In genomic region chr19:7605930-7606783, GRCm38 (mm10) we compare ENCODE assay signal across 8 mouse cellular contexts. TPM values are rescaled to one million over a fixed set of nuclear protein-coding genes. Genes with fewer than 3 reads are reported as not detected.
DNase-seq lines count a peak whose midpoint lies in the region; ATAC-seq lines count a peak whose summit lies in the region.

No protein-coding gene starts in this region.

- WGBS in hindbrain, embryonic 10.5 days: 5% methylated on average over 15 of the region's 15 CpGs
- 5% methylated on average over 15 of the region's 15 CpGs for WGBS in lung, embryonic 16.5 days

- H3K27ac ChIP-seq in hindbrain, embryonic 10.5 days: no peak overlapping the region
- peak overlapping the region; percentile 93 for H3K27ac ChIP-seq in lung, embryonic 16.5 days (ENCODE audit: low read length)

- H3K36me3 ChIP-seq in hindbrain, embryonic 10.5 days: no peaks in the 10 kb centered on the region
- no peaks in the 10 kb centered on the region for H3K36me3 ChIP-seq in lung, embryonic 16.5 days (ENCODE audit: control insufficient read depth, insufficient read depth, low read length)

- H3K9me3 ChIP-seq in hindbrain, embryonic 10.5 days: no peaks in the 10 kb centered on the region
- no peaks in the 10 kb centered on the region for H3K9me3 ChIP-seq in lung, embryonic 16.5 days (ENCODE audit: control insufficient read depth, low read length)

- peak overlapping the region; percentile 45 for H3K9ac ChIP-seq in lung, embryonic 16.5 days (ENCODE audit: low read length)

- peaks cover 34% of the 10 kb centered on the region for H3K27me3 ChIP-seq in hindbrain, embryonic 10.5 days (ENCODE audit: insufficient read depth, poor library complexity, severe bottlenecking)
- H3K27me3 ChIP-seq in lung, embryonic 16.5 days (ENCODE audit: control insufficient read depth, insufficient read depth, low read depth, low read length): no peaks in the 10 kb centered on the region

- peaks cover 20% of the 10 kb centered on the region for H3K4me1 ChIP-seq in hindbrain, embryonic 10.5 days (replicated peaks)
- H3K4me1 ChIP-seq in lung, embryonic 16.5 days (replicated peaks; ENCODE audit: control insufficient read depth, insufficient read depth, low read length): peaks cover 25% of the 10 kb centered on the region

- ATAC-seq in lung, embryonic 16.5 days (ENCODE audit: low read depth): peak; percentile 78

- H3K4me2 ChIP-seq in lung, embryonic 16.5 days (ENCODE audit: low read depth, low read length): peak overlapping the region; percentile 63

- peak; percentile 60 for DNase-seq in adrenal gland, postnatal 10 days
- no peak for DNase-seq in adrenal gland, postnatal 4 days (ENCODE audit: low spot score in 2 of 2)
- peak; percentile 50 for DNase-seq in embryo, embryonic 10.5 days (ENCODE audit: low spot score)
- DNase-seq in hindbrain, embryonic 10.5 days (ENCODE audit: low spot score): peak; percentile 17
- DNase-seq in layer of hippocampus, adult 8-10 months (ENCODE audit: low spot score in 2 of 2): peak; percentile 65 to 82
- peak; percentile 35 for DNase-seq in right cerebral cortex, postnatal 25 days
- DNase-seq in spleen, postnatal 36 days (ENCODE audit: low spot score in 2 of 2): no peak

- peak overlapping the region; percentile 46 for H3K4me3 ChIP-seq in hindbrain, embryonic 10.5 days
- H3K4me3 ChIP-seq in lung, embryonic 16.5 days (ENCODE audit: low read length): peak overlapping the region; percentile 34

RNA-seq across cellular contexts. Expression of gene Lgals12, which starts 0.8 kb away (rescaled TPM):
- total RNA-seq in adrenal gland, postnatal 10 days (2021): 10 to 100 TPM; 20.3 to 29.6 TPM
- 10 to 100 TPM; 10.4 to 12.3 TPM for total RNA-seq in adrenal gland, postnatal 4 days (2021)
- not detected in 2 replicates for polyA plus RNA-seq in hindbrain, embryonic 10.5 days (2016; fragmentation: Nextera tagmentation; extraction: Ambion mirVana)
- total RNA-seq in layer of hippocampus, adult 8-10 months (2022): under 1 TPM; 0.22 to 0.63 (median 0.38) TPM
- 2.1 and 2.2 TPM in 2 replicates for polyA plus RNA-seq in lung, embryonic 16.5 days (2015; fragmentation: Nextera tagmentation; extraction: Ambion mirVana)

RNA-seq across cellular contexts. Expression of gene Hrasls5, which starts 6.2 kb away (rescaled TPM):
- total RNA-seq in adrenal gland, postnatal 10 days (2021): under 1 TPM in 1 of 2 experiments, not detected in 1; 0.39 TPM
- not detected for total RNA-seq in adrenal gland, postnatal 4 days (2021)
- polyA plus RNA-seq in hindbrain, embryonic 10.5 days (2016; fragmentation: Nextera tagmentation; extraction: Ambion mirVana): not detected in 2 replicates
- total RNA-seq in layer of hippocampus, adult 8-10 months (2022): under 1 TPM in 1 of 4 experiments, not detected in 3; 0.55 TPM
- 0.20 TPM in 2 replicates for polyA plus RNA-seq in lung, embryonic 16.5 days (2015; fragmentation: Nextera tagmentation; extraction: Ambion mirVana)

RNA-seq across cellular contexts. Expression of gene Pla2g16, which starts 48.9 kb away (rescaled TPM):
- total RNA-seq in adrenal gland, postnatal 10 days (2021): 10 to 100 TPM; 83.3 to 97.3 TPM
- 10 to 100 TPM; 33.0 to 41.5 TPM for total RNA-seq in adrenal gland, postnatal 4 days (2021)
- 4.6 and 4.7 TPM in 2 replicates for polyA plus RNA-seq in hindbrain, embryonic 10.5 days (2016; fragmentation: Nextera tagmentation; extraction: Ambion mirVana)
- 10 to 100 TPM; 40.1 to 48.2 (median 43.3) TPM for total RNA-seq in layer of hippocampus, adult 8-10 months (2022)
- polyA plus RNA-seq in lung, embryonic 16.5 days (2015; fragmentation: Nextera tagmentation; extraction: Ambion mirVana): 17.1 and 18.0 TPM in 2 replicates

Comparison
In these comparisons a context has a peak if more than half of its experiments do, and no peak if none do; other contexts are left out.
1. DNase-seq: peak in adrenal gland, postnatal 10 days (single experiment), embryo, embryonic 10.5 days (single experiment), hindbrain, embryonic 10.5 days (single experiment), layer of hippocampus, adult 8-10 months (2 of 2) and right cerebral cortex, postnatal 25 days (single experiment); none in adrenal gland, postnatal 4 days (0 of 2) and spleen, postnatal 36 days (0 of 2).
2. RNA of gene Lgals12, which starts 0.8 kb away (total RNA-seq): 20.3 to 29.6 TPM in adrenal gland, postnatal 10 days and 10.4 to 12.3 TPM in adrenal gland, postnatal 4 days; 0.22 to 0.63 TPM in layer of hippocampus, adult 8-10 months; every median in the first group is over 4 times any median in the second.